Mouse (Mus musculus): Measurements from ENCODE around the gene Nudcd2.

The Nudcd2 gene

GRCm38 (mm10) chr11:40753836-40754235, 20.4 kb downstream of the Nudcd2 start:
- intact Hi-C loops (cut with DNase I) = no loop called here

GRCm38 (mm10) chr11:40754664-40755107, 21.2 kb downstream of the Nudcd2 start:
- intact Hi-C loops (cut with DNase I) = no loop called here

DNA sequence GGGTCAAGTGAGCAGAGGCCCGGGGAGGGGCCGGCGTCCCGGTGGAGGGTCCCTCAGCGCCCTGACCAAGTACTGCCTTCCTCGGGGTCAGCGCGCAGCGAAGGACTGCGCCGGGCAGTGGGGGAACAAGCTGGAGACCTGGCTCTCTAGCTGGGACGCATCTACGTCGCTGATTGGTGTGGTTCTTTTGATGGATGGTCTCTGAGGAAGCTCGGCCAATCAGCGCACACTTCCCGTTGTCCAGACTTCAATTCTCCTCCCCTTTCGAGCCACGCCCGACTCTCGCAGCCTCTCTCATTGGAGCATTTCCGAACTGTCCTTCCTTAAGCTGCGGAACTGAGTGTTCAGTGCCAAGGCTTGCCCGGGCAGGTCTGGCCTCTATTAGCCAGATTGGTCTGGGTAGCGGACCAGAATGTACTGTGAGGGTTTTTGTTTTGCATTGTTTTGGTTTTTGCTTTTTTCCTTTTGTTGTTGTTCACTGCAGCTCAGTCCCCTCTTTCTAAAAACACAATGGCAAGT, 21.7 kb downstream of the Nudcd2 start, which contains the start of gene Ccng1:
Gene Ccng1 (minus strand): TSS at position 203 of the 519 bp plus-strand sequence.
- intact Hi-C loops (cut with DNase I) = no loop called here

GRCm38 (mm10) chr11:40755968-40756367, 22.5 kb downstream of the Nudcd2 start:
- intact Hi-C loops (cut with DNase I) = no loop called here

- intact Hi-C loops (cut with DNase I) = no loop called here
Measured at GRCm38 (mm10) chr11:40759896-40760295, 26.4 kb downstream of the Nudcd2 start.

- intact Hi-C loops (cut with DNase I) = no loop called here
Measured at GRCm38 (mm10) chr11:40763395-40763794, 29.9 kb downstream of the Nudcd2 start.

DNA sequence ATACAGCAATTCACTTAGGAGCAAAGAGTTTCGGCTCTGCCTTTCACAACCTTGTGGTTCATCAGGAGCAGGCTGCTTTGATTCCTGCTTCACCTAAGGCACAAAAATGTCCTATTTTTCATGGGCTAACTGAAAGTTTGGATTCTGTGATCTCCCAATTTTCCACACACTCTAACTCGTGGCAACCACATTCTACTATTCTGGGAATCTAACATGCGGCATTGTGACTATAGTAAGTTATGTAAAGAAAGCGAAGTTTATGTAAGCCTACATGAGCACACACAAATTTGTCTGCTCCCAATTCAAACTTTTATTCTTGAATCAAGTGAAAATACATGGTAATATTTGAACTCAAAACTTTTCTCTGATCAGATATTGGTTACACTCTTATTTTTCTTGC, 31.2 kb downstream of the Nudcd2 start:
- intact Hi-C loops (cut with DNase I) = no loop called here

DNA sequence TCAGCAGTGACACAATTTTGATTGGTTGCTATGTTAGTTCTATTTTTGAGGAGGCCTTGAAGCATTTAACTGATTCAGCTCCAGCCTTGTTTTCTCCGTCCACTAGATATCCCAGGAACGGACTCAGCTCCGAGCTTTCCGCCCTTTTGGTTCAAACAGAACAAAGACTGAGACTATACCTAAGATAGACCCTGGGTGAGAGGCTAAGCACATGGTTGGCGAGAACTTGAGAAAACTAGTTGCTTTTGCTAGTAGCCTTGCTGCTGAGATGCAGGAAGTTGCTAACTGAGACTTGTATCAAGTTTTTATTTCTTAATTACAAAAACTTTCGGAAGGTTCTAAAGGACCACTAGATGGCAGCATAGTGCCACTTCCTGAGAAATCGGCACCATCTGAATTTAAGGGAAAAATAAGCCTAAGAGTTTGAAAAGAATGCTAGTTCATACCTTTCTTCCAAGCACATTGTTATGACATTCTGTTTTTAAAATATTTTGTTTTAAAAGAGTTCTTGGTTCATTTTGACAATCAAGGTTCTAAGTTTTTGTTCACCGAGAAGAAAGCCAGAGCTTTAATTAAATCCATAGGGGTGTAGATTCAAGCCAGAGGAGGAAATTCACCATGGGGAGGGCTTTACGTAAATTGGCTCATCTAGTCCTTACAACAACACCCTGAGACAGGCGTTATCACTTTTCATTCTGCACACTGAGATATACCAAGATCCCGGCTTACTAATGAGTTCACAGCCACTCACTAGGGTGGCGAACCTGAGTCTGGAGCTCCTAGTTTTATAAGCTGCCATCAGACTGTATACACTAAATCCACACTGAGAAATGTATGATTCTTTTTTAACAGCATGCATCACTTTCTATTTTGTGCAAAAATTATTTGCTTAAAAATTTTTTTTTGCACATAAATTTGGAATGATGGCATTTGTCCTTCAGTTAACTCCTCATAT, 42.1 kb downstream of the Nudcd2 start:
- intact Hi-C loops (cut with DNase I) = no loop called here

DNA sequence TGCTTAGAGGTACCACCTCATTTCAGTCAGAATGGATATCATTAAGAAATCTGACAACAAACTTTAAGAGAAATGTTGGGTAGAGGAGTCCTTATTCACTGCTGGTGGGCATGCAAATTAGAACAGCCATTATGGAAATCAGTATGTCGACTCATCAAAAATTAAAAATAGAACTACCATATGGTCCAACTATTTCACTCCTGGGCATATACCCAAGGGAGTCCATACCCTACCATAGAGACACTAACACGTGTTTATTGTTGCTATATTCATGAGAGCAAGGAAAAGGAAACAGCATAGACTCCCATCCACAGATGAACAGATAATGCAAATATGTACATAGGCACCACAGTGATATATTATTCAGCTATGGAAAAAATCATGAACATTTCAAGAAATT, 48.4 kb downstream of the Nudcd2 start:
- intact Hi-C loops (cut with DNase I) = no loop called here

GRCm38 (mm10) chr11:40783346-40783745, 49.9 kb downstream of the Nudcd2 start:
- intact Hi-C loops (cut with DNase I) = no loop called here

DNA sequence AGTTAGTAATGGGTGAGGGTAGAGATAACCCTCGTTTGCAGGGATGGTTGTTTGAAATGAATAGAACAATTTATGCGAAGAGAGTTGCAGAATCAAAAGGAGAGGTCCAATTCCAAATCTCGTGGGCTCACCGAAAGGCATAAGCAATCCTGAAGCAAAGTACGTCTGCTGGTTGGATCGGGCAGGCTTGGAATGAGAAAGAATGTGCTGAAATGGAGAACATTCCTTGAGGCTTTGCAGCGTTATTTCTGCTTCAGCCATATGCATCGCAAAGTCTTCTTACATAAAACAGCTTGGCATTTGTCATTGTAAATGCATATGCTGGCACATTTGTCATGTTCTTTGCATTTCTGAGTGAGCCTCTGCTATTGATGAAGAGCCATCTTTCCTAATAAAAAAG, 50.9 kb downstream of the Nudcd2 start:
- intact Hi-C loops (cut with DNase I) = no loop called here

DNA sequence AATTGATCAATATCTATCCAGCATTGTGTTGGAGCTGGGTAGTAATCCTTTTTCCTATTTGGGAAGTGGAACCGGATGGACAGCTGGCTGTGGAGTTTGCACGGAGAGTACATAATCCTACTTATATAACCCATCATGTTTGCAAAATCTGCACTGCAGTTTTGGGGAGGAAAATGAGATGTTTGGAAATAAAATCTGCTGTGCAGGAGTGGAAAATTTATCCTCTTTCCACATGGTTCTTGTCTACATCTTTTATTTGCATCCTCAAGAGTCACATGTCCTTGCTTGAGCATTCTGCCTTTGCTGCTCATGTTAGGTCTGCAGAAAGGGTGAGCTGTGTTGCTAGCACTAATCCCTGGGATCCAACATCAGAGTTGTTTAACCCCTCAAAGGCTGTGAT, 53.4 kb downstream of the Nudcd2 start:
- intact Hi-C loops (cut with DNase I) = no loop called here

Measured in adrenal gland (tissue).